Mouse (Mus musculus) gastrocnemius, adult 18-20 months (tissue): ENCODE measurements around the gene Ssh1. TPM values are rescaled to one million over a fixed set of nuclear protein-coding genes. Genes with fewer than 3 reads are reported as not detected.

Source experiments
- DNase-seq: peaks from one replicate; pipeline ENCODE4 v3.0.0; 2021; ENCODE audit warnings: low spot score
- total RNA-seq, 2 experiments: library from RNA; stranded (reverse); gene quantifications; 2 replicates each; pipeline ENCODE4 v1.2.3; 2021

The Ssh1 gene
- total RNA-seq, 2 experiments from 2014 or later = 7.2 to 7.7 TPM

GRCm38 (mm10) chr5:113968371-113968770, 25.3 kb downstream of the Ssh1 start:
- peak; percentile 38 for DNase-seq

- no peak for DNase-seq
Measured at GRCm38 (mm10) chr5:113966452-113967150, 27.1 kb downstream of the Ssh1 start.

GRCm38 (mm10) chr5:113965659-113966185, 28.0 kb downstream of the Ssh1 start:
- DNase-seq = no peak

- no peak for DNase-seq
Measured at GRCm38 (mm10) chr5:113964972-113965371, 28.7 kb downstream of the Ssh1 start.

GRCm38 (mm10) chr5:113961776-113962175, 31.9 kb downstream of the Ssh1 start:
- no peak for DNase-seq

- DNase-seq = no peak
Measured at GRCm38 (mm10) chr5:113960416-113960815, 33.3 kb downstream of the Ssh1 start.

- DNase-seq = no peak
Measured at GRCm38 (mm10) chr5:113959039-113959438, 34.7 kb downstream of the Ssh1 start.

GRCm38 (mm10) chr5:113956510-113956909, 37.2 kb downstream of the Ssh1 start:
- peak; percentile 84 for DNase-seq

GRCm38 (mm10) chr5:113955691-113956090, 38.0 kb downstream of the Ssh1 start:
- no peak for DNase-seq

GRCm38 (mm10) chr5:113955281-113955680, 38.4 kb downstream of the Ssh1 start:
- DNase-seq = peak; percentile 31

- DNase-seq = peak; percentile 90
Measured at GRCm38 (mm10) chr5:113954421-113954820, 39.3 kb downstream of the Ssh1 start.

- no peak for DNase-seq
Measured at GRCm38 (mm10) chr5:113952519-113952918, 41.2 kb downstream of the Ssh1 start.

GRCm38 (mm10) chr5:113951693-113952071, 42.0 kb downstream of the Ssh1 start:
- DNase-seq = no peak

- DNase-seq = no peak
Measured at GRCm38 (mm10) chr5:113950786-113951692, 42.7 kb downstream of the Ssh1 start.

- no peak for DNase-seq
Measured at GRCm38 (mm10) chr5:113950133-113950532, 43.6 kb downstream of the Ssh1 start.

GRCm38 (mm10) chr5:113947280-113947679, 46.4 kb downstream of the Ssh1 start:
- no peak for DNase-seq

- DNase-seq = no peak
Measured at GRCm38 (mm10) chr5:113945126-113945525, 48.6 kb downstream of the Ssh1 start.

- no peak for DNase-seq
Measured at GRCm38 (mm10) chr5:113943328-113943727, 50.4 kb downstream of the Ssh1 start.

GRCm38 (mm10) chr5:113942580-113942979, 51.1 kb downstream of the Ssh1 start:
- DNase-seq = no peak

- DNase-seq = no peak
Measured at GRCm38 (mm10) chr5:113939263-113939900, 54.3 kb downstream of the Ssh1 start.

GRCm38 (mm10) chr5:113937650-113938049, 56.0 kb downstream of the Ssh1 start:
- DNase-seq = no peak

- no peak for DNase-seq
Measured at GRCm38 (mm10) chr5:113933889-113934288, 59.8 kb downstream of the Ssh1 start.
